Mouse (Mus musculus): ENCODE data around the gene Nrcam. TPM values are rescaled to one million over a fixed set of nuclear protein-coding genes. Genes with fewer than 3 reads are reported as not detected.

The Nrcam gene
- polyA plus RNA-seq, 1 experiment from 2014 or later: 5.7 TPM

DNA sequence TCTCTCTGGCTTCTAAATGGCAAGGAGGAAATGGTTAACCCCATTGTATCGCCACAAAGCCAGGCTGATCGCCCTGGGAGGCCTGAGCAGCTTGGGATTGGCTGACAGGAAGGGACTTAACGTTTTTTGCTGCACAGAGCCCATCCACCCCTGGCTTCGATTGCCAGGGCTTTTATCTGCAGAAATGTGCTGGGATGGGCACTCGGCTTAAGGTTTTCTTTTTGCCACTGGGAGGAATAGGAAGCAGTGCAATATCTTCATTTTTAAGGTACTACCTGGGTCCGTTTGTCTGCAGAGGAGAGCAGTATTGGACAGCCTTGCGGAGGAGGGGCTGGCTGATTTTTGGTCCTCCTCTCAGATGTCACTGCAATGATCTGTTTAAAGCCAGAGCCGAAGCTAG, 110.2 kb downstream of the Nrcam start:
- Histone ChIP-seq H3K9ac (no peak overlapping the region), H3K36me3 (no peaks in the 10 kb centered on the region), H3K27ac (replicated peaks) (no peak overlapping the region), H3K4me3 (replicated peaks) (0 out of 2 replicates have a peak overlapping the region, but pooled peaks have one; percentile 4), H3K4me2 (replicated peaks) (peak overlapping the region; percentile 32), H3K9me3 (replicated peaks) (no peaks in the 10 kb centered on the region), H3K4me1 (peaks cover 7% of the 10 kb centered on the region; the same call in 1 of the 2 replicates), H3K27me3 (no peaks in the 10 kb centered on the region)
- 7% methylated on average over 8 of the region's 8 CpGs for WGBS
- ATAC-seq (ENCODE audit: insufficient number of reproducible peaks, low FRiP score, low TSS enrichment, low read depth): no peak

DNA sequence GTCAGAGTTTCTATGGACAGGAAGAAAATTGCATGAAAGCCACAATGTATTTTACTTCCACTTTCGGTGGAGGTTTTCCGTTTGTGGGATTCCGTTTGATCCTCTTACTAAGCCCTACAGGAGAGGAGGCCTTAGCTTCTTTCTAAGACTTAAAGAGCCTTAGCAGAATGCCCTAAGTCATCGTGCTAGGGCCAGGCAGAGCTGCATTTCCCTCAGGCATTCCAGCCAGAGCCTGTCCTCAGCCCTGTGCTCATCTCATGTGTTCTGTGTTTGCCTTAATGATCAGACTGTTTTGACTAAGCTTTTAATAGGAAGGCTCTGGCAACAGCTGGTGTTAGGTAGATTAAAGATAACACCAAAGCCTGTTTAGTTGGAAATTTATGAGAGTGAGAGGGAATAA, 111.5 kb downstream of the Nrcam start:
- H3K9me3 ChIP-seq (replicated peaks): no peaks in the 10 kb centered on the region
- H3K4me2 ChIP-seq (replicated peaks): no peak overlapping the region
- no peaks in the 10 kb centered on the region for H3K36me3 ChIP-seq
- no peak overlapping the region for H3K4me3 ChIP-seq (replicated peaks)
- H3K27ac ChIP-seq (replicated peaks): no peak overlapping the region
- peaks cover 7% of the 10 kb centered on the region; the same call in 1 of the 2 replicates for H3K4me1 ChIP-seq
- H3K9ac ChIP-seq: no peak overlapping the region
- WGBS: 14% methylated on average over 4 of the region's 4 CpGs
- ATAC-seq (ENCODE audit: insufficient number of reproducible peaks, low FRiP score, low TSS enrichment, low read depth): no peak
- no peaks in the 10 kb centered on the region for H3K27me3 ChIP-seq

DNA sequence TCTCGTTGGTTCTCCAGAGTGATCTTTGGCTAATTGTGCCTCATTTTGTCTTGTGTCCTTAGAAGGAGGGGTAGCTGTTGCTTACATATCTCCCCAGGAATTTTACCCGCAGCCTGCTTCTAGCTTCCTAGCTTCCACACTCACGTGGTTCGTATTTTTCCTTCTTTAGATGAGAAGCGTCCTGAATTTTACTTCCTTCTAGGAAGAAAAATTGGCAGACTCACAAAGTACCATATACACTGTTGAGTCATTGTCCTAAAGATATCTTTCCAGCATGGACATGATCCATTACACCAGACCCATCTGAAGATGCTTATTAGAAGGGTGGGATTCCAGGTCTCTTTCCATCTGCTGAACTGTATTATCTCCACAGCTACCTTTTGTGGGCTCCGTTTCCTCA, 122.2 kb downstream of the Nrcam start:
- Histone ChIP-seq H3K36me3 (no peaks in the 10 kb centered on the region), H3K27me3 (no peaks in the 10 kb centered on the region), H3K9me3 (replicated peaks) (no peaks in the 10 kb centered on the region), H3K4me3 (replicated peaks) (no peak overlapping the region), H3K4me2 (replicated peaks) (no peak overlapping the region), H3K27ac (replicated peaks) (no peak overlapping the region), H3K4me1 (no peaks in the 10 kb centered on the region), H3K9ac (no peak overlapping the region)
- ATAC-seq (ENCODE audit: insufficient number of reproducible peaks, low FRiP score, low TSS enrichment, low read depth): no peak
- WGBS: 53% methylated on average over 6 of the region's 6 CpGs

DNA sequence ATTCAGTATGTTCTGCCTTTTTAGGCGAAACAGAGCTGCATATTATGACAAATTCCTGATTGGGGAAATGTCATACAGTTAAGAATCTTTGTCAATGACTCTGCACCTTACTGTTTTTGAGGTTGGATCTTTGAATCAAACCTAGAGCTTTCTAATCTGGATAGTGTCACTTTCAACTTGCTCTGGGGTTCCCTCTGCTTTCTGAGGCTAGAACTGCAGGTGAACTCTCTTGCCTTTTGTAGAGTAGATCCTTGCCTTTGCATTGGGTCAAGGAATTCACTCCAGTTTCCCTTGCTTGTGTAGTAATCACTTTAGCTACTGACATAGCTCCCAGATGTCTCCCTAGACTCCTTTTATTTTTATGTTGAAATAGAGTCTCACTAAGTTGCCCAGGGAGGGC, 123.1 kb downstream of the Nrcam start:
- 68% methylated on average over 1 of the region's 1 CpGs for WGBS
- Histone ChIP-seq H3K27me3 (no peaks in the 10 kb centered on the region), H3K36me3 (no peaks in the 10 kb centered on the region), H3K4me2 (replicated peaks) (no peak overlapping the region), H3K4me1 (no peaks in the 10 kb centered on the region), H3K9ac (no peak overlapping the region), H3K27ac (replicated peaks) (no peak overlapping the region), H3K9me3 (replicated peaks) (no peaks in the 10 kb centered on the region), H3K4me3 (replicated peaks) (no peak overlapping the region)
- ATAC-seq (ENCODE audit: insufficient number of reproducible peaks, low FRiP score, low TSS enrichment, low read depth): no peak

DNA sequence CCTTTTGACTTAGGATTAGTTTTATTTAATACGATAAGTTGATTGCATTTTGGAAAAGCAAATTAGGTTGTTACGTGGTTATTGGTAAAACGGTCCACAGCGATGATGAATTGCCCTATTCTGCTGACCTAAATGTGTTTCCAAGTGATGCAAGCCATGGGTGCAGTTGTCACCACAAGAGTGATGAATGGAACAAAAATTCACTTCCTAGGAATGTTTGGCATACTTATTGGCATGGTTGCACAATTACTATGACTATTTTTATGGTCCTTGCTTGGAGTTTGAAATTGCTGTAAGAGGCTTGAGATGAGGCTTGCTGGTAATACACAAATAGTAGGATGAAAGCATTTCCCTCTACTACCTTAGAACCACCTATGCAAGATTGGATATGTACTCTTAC, 125.1 kb downstream of the Nrcam start:
- Histone ChIP-seq H3K4me2 (replicated peaks) (no peak overlapping the region), H3K4me3 (replicated peaks) (no peak overlapping the region), H3K9ac (no peak overlapping the region), H3K36me3 (no peaks in the 10 kb centered on the region), H3K4me1 (no peaks in the 10 kb centered on the region), H3K9me3 (replicated peaks) (no peaks in the 10 kb centered on the region), H3K27me3 (no peaks in the 10 kb centered on the region), H3K27ac (replicated peaks) (no peak overlapping the region)
- 91% methylated on average over 4 of the region's 4 CpGs for WGBS
- ATAC-seq (ENCODE audit: insufficient number of reproducible peaks, low FRiP score, low TSS enrichment, low read depth): no peak

DNA sequence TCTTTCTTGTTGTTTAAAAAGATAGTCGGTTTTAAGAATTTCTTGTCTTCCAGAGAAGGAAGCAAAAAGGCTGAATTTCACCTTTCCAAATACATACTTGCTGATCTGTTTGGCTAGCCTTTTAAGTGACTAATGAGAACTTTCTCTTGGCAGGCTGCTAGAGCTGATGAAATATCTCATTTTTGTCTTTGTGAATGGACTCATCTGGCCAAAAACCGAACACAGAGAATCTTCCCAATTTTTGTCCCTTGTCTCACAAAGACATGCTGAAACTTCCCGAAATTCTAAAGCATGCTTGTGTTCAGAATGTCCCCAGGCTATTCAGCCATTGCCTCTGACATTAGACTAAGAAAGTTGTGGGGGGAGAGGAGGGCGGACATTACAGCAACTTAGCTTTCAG, 129.3 kb downstream of the Nrcam start:
- Histone ChIP-seq H3K9me3 (replicated peaks) (no peaks in the 10 kb centered on the region), H3K4me2 (replicated peaks) (no peak overlapping the region), H3K27ac (replicated peaks) (no peak overlapping the region), H3K4me1 (no peaks in the 10 kb centered on the region), H3K9ac (no peak overlapping the region), H3K36me3 (no peaks in the 10 kb centered on the region), H3K27me3 (no peaks in the 10 kb centered on the region), H3K4me3 (replicated peaks) (no peak overlapping the region)
- ATAC-seq (ENCODE audit: insufficient number of reproducible peaks, low FRiP score, low TSS enrichment, low read depth): no peak
- 56% methylated on average over 4 of the region's 4 CpGs for WGBS

DNA sequence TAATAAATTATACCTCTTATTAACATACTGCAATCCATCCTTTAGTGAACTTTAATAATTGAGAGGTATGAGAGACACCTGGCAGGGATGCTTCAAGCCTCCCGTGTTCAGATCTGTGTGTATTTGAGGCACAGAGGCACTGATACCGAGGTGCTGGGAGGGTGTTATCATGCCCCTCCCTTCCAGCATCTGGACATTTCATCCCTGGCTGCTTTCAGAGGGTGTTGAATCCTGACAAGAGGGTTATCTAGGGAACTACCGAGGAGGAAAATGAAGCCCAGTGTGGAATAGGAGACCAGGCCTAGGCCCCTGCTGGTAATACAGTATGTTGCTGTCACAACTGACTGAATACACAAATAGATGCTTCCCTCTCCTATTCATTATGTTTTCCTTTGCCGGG, 133.8 kb downstream of the Nrcam start:
- Histone ChIP-seq H3K36me3 (no peaks in the 10 kb centered on the region), H3K9me3 (replicated peaks) (no peaks in the 10 kb centered on the region), H3K27ac (replicated peaks) (no peak overlapping the region), H3K4me2 (replicated peaks) (no peak overlapping the region), H3K4me3 (replicated peaks) (no peak overlapping the region), H3K9ac (no peak overlapping the region), H3K27me3 (no peaks in the 10 kb centered on the region), H3K4me1 (no peaks in the 10 kb centered on the region)
- WGBS: 71% methylated on average over 4 of the region's 4 CpGs
- no peak for ATAC-seq (ENCODE audit: insufficient number of reproducible peaks, low FRiP score, low TSS enrichment, low read depth)

DNA sequence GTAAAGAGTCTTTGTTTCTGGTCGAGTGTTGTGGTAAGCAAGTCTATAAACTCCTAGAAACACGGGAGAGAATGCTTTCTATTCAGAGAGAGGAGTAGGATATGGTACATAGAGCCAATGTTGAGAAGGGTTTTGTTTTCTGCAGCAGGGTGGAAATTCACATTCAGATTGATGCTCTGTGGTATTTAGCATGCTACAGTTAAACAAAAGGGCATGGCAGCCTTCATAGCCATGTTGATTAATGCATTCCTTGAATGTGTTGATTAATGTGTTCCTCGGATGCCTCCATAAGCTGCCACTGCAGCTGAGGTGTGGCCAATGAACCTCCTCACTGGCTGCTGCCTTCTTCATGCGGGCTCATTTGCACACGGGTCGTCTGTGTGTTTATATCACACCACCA, 134.3 kb downstream of the Nrcam start:
- ATAC-seq (ENCODE audit: insufficient number of reproducible peaks, low FRiP score, low TSS enrichment, low read depth): no peak
- no peaks in the 10 kb centered on the region for H3K4me1 ChIP-seq
- 65% methylated on average over 6 of the region's 6 CpGs for WGBS
- no peak overlapping the region for H3K27ac ChIP-seq (replicated peaks)
- no peaks in the 10 kb centered on the region for H3K9me3 ChIP-seq (replicated peaks)
- H3K4me3 ChIP-seq (replicated peaks): no peak overlapping the region
- H3K27me3 ChIP-seq: no peaks in the 10 kb centered on the region
- H3K36me3 ChIP-seq: no peaks in the 10 kb centered on the region
- no peak overlapping the region for H3K4me2 ChIP-seq (replicated peaks)
- H3K9ac ChIP-seq: no peak overlapping the region

DNA sequence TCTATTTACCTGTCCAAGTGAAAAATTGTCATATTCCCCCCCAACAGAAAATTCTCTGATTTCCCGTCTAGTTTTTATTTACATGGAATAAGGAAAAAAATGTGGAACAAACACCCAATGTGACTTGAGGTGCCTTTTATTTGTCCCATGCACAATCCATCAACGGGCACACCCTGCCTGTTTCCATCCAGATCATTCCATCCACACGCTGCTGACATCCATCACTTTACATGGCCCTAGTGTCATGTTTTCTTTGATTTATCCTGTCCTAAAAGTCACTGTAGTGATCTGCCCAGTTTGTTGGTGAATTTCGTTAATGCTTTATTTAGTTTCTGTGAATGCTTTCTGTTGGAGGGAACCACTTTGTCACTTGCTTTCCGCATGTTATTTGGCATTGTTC, 142.4 kb downstream of the Nrcam start:
- no peak for ATAC-seq (ENCODE audit: insufficient number of reproducible peaks, low FRiP score, low TSS enrichment, low read depth)
- H3K9ac ChIP-seq: no peak overlapping the region
- no peaks in the 10 kb centered on the region for H3K36me3 ChIP-seq
- no peak overlapping the region for H3K4me3 ChIP-seq (replicated peaks)
- no peaks in the 10 kb centered on the region for H3K27me3 ChIP-seq
- no peaks in the 10 kb centered on the region for H3K4me1 ChIP-seq
- no peak overlapping the region for H3K4me2 ChIP-seq (replicated peaks)
- 75% methylated on average over 5 of the region's 5 CpGs for WGBS
- H3K9me3 ChIP-seq (replicated peaks): no peaks in the 10 kb centered on the region
- no peak overlapping the region for H3K27ac ChIP-seq (replicated peaks)

DNA sequence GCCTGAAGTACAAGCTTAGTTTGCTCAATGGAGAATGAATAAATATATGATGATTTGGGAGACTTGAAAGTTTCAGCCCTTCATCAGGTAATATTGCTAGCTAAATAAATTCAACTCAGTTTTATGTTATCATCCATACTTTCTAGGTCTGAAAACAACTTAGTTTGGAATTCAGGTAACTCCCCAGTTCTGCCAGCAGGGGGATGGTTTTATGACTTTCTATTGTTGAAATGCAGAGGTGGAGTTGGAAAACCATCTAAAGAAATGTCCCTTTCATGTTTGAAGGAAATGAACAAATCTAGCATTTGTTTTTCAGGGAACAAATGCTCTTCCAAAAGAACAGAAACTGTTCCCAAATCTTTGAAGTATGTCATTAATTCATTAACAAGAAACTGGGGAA, 146.7 kb downstream of the Nrcam start:
- Histone ChIP-seq H3K4me2 (replicated peaks) (no peak overlapping the region), H3K4me1 (no peaks in the 10 kb centered on the region), H3K9ac (no peak overlapping the region), H3K27me3 (no peaks in the 10 kb centered on the region), H3K9me3 (replicated peaks) (no peaks in the 10 kb centered on the region), H3K36me3 (no peaks in the 10 kb centered on the region), H3K4me3 (replicated peaks) (no peak overlapping the region), H3K27ac (replicated peaks) (no peak overlapping the region)
- ATAC-seq (ENCODE audit: insufficient number of reproducible peaks, low FRiP score, low TSS enrichment, low read depth): no peak

DNA sequence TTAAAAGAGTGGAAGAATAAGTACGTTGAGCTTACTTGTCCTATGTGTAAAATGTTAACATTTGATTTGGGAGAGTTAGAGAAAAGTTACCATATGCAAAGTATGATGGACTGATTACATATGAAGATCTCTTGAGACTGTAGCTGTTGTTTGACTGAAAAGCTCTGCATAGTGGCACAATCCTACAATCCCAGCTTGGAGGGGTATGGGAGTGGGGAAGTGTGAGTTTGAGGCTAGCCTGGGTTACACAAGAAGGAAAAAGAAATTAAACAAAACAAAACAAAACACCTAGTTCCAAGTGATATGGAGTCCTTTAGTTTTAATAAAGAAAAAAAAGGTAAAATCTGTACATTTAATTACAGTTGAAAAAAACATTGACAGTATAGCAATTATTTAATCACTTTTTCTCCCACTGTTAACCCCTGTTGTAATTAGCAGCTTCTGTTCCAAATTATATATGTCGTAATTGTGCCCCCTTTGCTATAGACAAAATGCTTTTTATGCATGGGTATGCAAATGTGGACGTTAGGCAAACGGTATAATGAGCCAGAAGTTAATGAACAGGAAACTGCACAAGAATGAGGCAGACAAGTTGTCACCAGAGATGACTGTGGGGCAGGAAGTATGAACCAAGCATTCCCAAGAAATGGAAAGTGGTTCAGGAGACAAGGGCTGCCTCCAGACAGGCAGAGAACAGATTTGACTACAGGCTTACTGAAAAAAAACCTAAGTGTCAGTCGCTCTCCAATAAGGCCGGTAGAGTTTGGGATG, 150.8 kb downstream of the Nrcam start:
- H3K4me3 ChIP-seq (replicated peaks): no peak overlapping the region
- no peaks in the 10 kb centered on the region for H3K36me3 ChIP-seq
- H3K9me3 ChIP-seq (replicated peaks): no peaks in the 10 kb centered on the region
- no peaks in the 10 kb centered on the region for H3K27me3 ChIP-seq
- H3K9ac ChIP-seq: no peak overlapping the region
- H3K4me2 ChIP-seq (replicated peaks): no peak overlapping the region
- 70% methylated on average over 6 of the region's 6 CpGs for WGBS
- ATAC-seq (ENCODE audit: insufficient number of reproducible peaks, low FRiP score, low TSS enrichment, low read depth): no peak
- H3K27ac ChIP-seq (replicated peaks): no peak overlapping the region
- no peaks in the 10 kb centered on the region for H3K4me1 ChIP-seq

DNA sequence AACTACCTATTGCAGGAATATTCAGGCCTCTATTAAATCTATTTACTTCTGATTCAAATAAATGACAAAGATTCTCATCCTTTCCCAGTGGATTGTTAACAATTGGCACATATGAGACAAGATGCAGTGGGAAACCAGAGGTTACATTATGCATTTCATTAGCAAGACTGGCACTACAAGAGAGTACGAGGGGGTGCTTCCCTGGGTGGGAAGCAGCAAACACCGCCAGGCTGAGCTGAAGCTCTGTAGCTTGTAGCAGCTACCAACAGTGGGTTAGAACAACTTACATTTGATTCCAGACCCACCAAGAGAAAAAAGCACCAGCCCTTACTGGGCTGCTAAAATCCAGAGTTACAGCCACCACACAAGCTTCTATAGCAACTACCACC, 151.3 kb downstream of the Nrcam start:
- no peak for ATAC-seq (ENCODE audit: insufficient number of reproducible peaks, low FRiP score, low TSS enrichment, low read depth)
- no peak overlapping the region for H3K27ac ChIP-seq (replicated peaks)
- no peaks in the 10 kb centered on the region for H3K9me3 ChIP-seq (replicated peaks)
- H3K9ac ChIP-seq: no peak overlapping the region
- H3K27me3 ChIP-seq: no peaks in the 10 kb centered on the region
- 81% methylated on average over 2 of the region's 2 CpGs for WGBS
- H3K4me3 ChIP-seq (replicated peaks): no peak overlapping the region
- no peaks in the 10 kb centered on the region for H3K36me3 ChIP-seq
- H3K4me2 ChIP-seq (replicated peaks): no peak overlapping the region
- no peaks in the 10 kb centered on the region for H3K4me1 ChIP-seq
